Mouse (Mus musculus) liver (tissue): ENCODE results near the gene Pdlim7.
A peak's percentile ranks its signal among the peaks of the same experiment; 100 is the strongest.

ENCODE experiments used
- DNase-seq: peaks from one replicate; pipeline ENCODE4 v3.0.0-alpha.2; 2020; ENCODE audit warnings: mixed read lengths

Pdlim7 gene

DNA sequence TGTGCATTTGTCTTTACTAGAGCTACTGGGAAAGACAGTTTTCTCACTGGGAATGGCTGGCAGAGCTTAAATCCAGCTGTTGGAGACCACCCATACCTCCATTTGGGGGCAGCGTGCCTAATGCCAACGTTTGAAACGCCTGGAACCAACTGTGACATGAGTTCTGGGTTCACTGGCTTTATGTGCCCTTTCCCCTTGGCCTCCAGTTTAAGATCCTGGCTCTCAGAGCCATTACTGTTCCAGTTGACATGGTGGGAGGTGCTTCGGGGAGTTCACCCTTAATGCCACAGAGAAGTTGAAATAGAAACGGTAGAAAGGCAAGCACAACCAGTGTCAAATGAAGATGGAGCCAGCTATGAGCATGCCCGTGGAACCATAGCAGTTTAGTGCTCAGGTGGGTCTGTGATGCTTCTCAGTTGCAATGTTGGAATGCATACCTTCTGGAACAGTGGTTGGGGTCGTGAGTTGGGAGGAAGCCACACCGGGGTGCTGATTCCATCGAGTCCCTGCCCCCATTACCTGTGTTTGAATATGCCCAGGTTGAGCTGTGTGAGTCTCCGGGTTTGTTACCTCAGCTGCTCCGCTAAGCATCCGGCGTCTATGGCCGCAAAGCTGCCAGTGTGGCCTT lies 50.0 kb downstream of the Pdlim7 start:
- DNase-seq: no peak

DNA sequence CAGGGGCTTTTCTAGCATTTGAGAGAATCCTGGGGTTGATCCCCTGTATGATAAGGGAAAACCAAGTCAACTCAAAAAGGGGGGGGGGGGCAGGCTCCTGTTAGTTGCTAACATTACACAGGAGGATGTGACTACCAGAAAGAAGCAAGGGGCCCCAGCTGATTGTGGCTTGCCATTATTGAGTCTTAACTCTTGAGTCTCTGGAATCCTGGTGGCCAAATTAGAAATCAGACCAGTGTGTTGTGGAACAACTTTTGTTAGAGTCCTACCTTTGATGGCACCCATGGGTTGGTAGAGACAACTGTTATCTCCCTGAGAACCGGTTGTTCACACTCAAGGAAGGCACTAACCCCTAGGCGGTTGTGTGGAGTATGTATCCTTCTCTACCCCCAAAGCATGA lies 50.5 kb downstream of the Pdlim7 start:
- DNase-seq: no peak

DNA sequence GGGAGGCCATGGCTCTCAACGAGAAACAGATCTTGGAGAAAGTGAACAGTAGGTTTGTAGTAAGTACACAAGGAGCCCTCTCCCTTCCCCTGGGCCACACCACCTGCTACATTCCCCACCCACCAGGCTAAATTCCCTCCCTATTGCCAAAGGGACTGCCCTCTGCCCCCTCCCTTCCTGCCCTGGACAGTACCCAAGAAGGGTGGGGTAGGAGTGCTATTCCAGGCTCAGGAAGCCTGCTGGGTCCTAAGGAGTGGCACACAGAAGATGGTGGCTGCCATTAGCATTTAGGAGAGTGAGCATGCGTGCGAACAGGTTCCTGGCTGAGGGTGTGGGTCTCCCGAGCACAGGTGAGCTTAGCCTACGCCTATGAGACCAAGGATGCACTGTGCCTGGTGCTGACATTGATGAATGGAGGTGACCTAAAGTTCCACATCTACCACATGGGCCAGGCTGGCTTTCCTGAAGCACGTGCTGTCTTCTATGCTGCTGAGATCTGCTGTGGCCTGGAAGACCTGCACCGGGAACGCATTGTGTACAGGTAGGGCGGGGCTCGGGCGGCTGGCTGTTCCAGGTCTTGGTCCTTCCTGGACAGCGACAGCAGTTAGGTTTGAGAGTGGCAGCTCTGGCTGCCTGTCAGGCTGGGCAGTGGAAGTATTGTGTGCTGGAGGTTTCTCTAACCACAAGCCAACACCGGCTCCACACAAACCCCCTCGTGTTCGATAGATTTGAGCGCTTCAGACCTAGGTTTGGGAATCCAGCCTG lies 61.5 kb downstream of the Pdlim7 start:
- DNase-seq: no peak

DNA sequence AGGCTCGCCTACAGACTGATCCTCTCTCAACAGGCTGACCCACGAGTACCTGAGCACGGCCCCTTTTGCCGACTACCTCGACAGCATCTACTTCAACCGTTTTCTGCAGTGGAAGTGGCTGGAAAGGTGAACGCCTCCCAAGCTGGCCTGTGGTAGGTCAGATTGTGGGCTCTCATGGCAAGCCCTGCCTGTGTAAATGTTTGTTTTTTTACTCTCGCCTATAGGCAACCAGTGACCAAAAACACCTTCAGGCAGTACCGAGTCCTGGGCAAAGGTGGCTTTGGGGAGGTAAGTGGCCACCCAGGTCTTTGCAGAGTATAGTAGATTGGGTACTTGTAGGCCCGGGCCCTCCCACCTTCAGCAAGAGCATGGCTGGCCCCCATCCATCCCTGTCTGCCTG lies 62.2 kb downstream of the Pdlim7 start:
- no peak for DNase-seq

DNA sequence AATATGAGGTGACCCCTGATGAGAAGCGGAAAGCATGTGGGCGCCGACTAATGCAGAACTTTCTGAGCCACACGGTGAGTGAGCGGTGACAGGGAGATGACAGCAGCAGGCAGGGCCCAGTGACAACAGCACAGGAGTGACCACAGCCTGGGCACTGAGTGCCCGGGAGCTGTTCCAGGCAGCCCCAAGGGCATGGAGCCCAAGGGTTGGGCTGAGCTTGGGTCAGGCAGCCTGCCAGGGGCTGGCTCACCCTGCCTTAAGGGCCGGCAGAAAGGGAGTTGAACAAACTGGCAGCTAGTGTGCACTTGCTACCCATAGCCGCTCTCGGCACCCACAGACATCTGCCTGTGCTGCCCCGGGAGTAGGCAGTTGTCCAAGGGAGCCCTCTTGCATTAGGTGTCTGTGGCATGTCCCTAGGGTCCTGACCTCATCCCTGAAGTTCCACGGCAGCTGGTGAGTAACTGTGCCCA lies 62.9 kb downstream of the Pdlim7 start:
- no peak for DNase-seq

DNA sequence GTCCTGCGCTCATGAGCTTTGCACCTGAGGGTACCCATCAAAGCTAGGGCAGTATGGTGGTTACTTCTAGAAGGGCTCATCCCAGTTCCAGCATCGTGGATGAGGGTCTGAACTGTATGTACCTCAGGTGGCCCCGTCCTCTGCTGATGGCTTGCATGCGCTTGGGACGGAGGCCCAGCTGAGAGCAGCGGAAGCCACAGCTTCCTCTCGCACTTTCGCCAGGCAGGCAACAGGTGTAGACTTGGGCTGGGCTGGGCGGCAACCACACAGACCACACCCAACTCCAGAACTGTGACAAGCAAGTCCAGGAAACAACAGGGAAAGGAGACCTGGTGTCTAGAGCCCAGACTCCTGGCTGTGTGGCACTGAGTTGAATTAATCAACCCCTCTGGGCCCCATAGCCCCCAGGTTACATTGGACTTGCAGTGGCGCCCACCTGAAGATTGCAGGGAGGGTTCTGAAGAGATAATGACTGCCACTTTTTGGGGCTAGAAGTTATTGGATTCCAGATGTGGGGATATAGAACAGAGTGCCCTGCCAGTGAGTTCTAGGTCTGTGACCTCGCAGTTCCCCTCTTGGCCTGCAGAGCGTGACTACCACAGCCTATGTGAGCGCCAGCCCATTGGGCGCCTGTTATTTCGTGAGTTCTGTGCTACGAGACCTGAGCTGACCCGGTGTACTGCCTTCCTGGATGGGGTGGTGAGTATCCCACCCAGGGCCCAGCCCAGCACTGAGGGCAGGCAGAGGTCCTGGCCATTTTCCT lies 63.6 kb downstream of the Pdlim7 start:
- peak; percentile 35 for DNase-seq

DNA sequence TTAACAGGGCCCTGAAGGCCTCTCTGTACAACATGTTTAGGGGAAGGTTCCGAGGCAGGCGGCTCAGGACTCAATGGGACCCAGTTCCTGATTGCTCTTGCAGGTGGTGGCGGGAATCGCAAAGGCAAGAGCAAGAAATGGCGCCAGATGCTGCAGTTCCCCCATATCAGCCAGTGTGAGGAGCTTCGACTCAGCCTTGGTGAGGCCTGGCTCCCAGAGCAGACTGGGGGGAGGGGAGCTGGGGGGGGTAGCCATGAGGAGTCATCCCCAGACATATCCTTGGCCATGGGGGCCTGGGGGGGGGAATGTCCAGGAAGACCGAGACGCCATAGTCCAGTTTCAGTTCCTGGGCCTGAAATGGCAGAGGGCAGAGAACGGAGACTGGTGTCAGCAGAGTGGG lies 64.3 kb downstream of the Pdlim7 start:
- DNase-seq: no peak

DNA sequence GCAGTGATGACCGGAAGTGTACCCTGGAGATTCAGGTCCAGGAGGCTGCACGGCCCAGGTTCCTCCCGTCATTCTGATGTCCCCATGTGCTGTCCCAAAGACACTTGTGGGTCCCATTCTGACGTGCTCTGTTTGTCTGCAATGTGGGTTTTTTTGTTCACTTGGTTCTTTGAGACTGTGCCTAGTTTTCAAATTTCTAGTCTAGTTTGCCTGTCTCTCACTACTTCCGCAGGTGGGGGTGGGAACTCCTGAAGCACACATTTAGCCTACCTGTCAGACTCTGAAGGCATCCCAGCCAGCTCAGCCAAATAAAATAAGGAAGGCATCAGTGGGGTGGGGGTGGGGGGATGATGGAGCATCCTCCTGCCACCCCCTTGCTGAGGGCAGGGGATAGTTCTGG lies 65.3 kb downstream of the Pdlim7 start:
- no peak for DNase-seq

DNA sequence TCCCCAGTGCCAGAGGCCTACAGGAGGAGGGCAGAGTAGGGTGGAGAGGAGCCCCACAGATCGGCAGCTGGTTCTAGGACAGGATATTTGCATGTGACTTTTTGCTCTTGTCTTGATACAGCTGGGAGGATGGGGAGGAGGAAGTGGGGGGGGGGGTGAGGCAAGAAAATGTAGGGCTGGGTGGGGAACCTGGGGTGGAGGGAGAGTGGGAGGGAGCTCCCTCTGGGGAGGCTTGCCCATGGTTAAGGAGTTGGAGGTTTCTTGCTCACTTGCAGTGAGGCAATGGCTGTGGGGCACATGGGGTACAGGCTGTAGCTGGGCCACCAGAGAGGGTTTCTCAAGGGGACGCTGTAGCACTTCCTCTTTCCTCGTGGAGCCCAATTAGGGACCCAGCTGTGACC lies 65.9 kb downstream of the Pdlim7 start:
- peak; percentile 31 for DNase-seq

DNA sequence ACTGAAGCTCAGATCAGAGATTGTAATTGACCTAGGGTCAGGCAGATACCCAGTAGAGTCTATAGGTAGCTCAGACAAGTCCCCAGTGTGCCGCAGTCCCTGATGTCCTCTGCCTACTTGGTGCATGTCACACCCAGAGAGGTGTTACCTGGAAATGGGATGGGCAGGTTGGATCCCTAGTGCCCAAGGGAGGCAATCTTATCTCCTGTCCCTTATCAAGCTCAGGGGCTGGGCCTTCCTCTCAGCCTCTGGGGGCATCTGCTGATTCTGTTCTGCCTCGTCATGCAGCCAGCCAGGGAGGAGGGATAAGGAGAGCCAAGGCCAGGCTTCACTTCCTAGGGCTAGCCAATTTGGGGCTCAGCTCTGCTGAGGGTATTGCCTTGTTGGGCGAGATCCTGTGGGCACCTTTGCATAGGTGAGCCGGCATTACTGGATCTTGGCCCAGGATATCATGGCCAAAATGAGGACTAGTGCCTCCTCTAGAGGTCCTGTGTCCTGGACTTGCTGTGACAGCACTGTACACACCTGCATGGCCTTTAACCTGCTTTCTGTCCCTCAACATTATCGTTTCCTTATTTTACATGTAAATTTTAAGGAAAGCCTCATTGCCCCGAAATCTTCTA lies 66.9 kb downstream of the Pdlim7 start:
- DNase-seq: peak; percentile 90
